Mouse (Mus musculus): Measurements from ENCODE around the gene Oaz1.

DNA sequence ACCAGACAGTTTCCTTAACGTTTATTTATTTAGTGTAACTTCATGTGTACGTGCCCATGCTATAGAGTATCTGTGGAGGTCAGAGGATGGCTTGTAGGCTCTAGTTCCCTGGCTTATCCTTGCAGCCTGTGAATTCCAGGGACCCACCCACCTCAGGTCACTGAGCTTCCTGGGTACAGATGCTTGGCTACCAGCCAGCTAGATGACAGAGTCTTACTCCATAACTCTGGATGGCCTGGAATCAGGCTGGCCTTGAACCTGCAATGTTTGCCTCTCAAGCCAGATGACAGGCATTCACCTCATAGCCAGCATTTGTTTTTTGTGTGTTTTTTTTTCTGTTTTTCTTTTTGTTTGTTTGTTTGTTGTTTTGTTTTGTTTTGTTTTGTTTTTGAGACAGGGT is 9.3 kb upstream of the Oaz1 start:
- TF ChIP-seq USF1 (IDR thresholded peaks at IDR 0.05; ENCODE audit: low read depth) = no peak
- no peak for TF ChIP-seq TCF3 (IDR thresholded peaks at IDR 0.05; ENCODE audit: insufficient read length, low read depth)
- TF ChIP-seq POLR2A (IDR thresholded peaks at IDR 0.05; ENCODE audit: insufficient read length, low read depth) = no peak
- no peak for TF ChIP-seq CEBPB (IDR thresholded peaks at IDR 0.05; ENCODE audit: insufficient read depth, poor library complexity, severe bottlenecking)
- TF ChIP-seq MAX (IDR thresholded peaks at IDR 0.05; ENCODE audit: low read depth) = no peak
- no peak for TF ChIP-seq TCF12 (IDR thresholded peaks at IDR 0.05; ENCODE audit: insufficient read depth, poor library complexity, severe bottlenecking)
- TF ChIP-seq E2F4 (IDR thresholded peaks at IDR 0.05; ENCODE audit: insufficient read depth) = no peak

Measured in myocyte (in vitro differentiated cells).